Mouse (Mus musculus): Measurements from ENCODE around the gene Gpr68. TPM values are rescaled to one million over a fixed set of nuclear protein-coding genes. Genes with fewer than 3 reads are reported as not detected.

Gpr68 gene
- polyA plus RNA-seq, 1 experiment from 2014 or later, result 2.5 TPM

DNA sequence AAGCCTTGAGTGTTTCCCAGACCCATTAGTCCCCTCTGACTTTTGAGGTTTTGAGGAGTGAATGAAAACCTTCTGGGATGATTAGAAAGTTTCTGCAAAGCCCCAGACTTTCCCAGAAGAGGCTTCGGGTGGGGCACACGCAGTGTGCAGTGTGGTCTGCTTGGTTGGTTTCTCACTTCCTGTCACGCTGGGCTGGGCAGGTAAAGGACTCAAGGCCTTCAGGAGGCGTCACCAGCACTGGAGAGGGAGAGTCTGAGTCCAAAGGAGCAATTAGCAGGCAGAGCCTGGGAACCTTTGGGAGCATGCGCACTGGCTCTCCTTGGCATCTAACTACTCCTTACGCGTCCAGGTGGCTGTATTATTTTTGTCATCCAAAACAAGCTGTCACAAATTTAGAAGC, 50.2 kb downstream of the Gpr68 start:
- WGBS, result 77% methylated on average over 7 of the region's 7 CpGs
- Histone ChIP-seq H3K9me3 (no peaks in the 10 kb centered on the region), H3K4me1 (no peaks in the 10 kb centered on the region), H3K36me3 (no peaks in the 10 kb centered on the region), H3K27ac (no peak overlapping the region), H3K4me3 (no peak overlapping the region), H3K27me3 (ENCODE audit: insufficient read depth, poor library complexity, severe bottlenecking) (no peaks in the 10 kb centered on the region)
- no peak for DNase-seq (ENCODE audit: low spot score)

- H3K27ac ChIP-seq, result no peak overlapping the region
- no peaks in the 10 kb centered on the region for H3K9me3 ChIP-seq
- no peaks in the 10 kb centered on the region for H3K36me3 ChIP-seq
- DNase-seq (ENCODE audit: low spot score), result no peak
- 64% methylated on average over 2 of the region's 2 CpGs for WGBS
- no peaks in the 10 kb centered on the region for H3K4me1 ChIP-seq
- no peak overlapping the region for H3K4me3 ChIP-seq
- no peaks in the 10 kb centered on the region for H3K27me3 ChIP-seq (ENCODE audit: insufficient read depth, poor library complexity, severe bottlenecking)
These were observed 51.7 kb downstream of the Gpr68 start for GRCm38 (mm10) chr12:100856337-100856736.

GRCm38 (mm10) chr12:100852370-100852769, 55.6 kb downstream of the Gpr68 start:
- Histone ChIP-seq H3K36me3 (no peaks in the 10 kb centered on the region), H3K27me3 (ENCODE audit: insufficient read depth, poor library complexity, severe bottlenecking) (peaks cover 14% of the 10 kb centered on the region; the same call in 1 of the 2 replicates), H3K4me1 (no peaks in the 10 kb centered on the region), H3K9me3 (no peaks in the 10 kb centered on the region), H3K27ac (no peak overlapping the region), H3K4me3 (no peak overlapping the region)
- 85% methylated on average over 3 of the region's 3 CpGs for WGBS
- no peak for DNase-seq (ENCODE audit: low spot score)

- Histone ChIP-seq H3K4me3 (no peak overlapping the region), H3K9me3 (no peaks in the 10 kb centered on the region), H3K27ac (no peak overlapping the region), H3K36me3 (no peaks in the 10 kb centered on the region), H3K27me3 (ENCODE audit: insufficient read depth, poor library complexity, severe bottlenecking) (peaks cover 14% of the 10 kb centered on the region; the same call in 1 of the 2 replicates), H3K4me1 (no peaks in the 10 kb centered on the region)
- DNase-seq (ENCODE audit: low spot score), result no peak
- 72% methylated on average over 7 of the region's 7 CpGs for WGBS
These were observed 58.4 kb downstream of the Gpr68 start for GRCm38 (mm10) chr12:100849421-100850138.

DNA sequence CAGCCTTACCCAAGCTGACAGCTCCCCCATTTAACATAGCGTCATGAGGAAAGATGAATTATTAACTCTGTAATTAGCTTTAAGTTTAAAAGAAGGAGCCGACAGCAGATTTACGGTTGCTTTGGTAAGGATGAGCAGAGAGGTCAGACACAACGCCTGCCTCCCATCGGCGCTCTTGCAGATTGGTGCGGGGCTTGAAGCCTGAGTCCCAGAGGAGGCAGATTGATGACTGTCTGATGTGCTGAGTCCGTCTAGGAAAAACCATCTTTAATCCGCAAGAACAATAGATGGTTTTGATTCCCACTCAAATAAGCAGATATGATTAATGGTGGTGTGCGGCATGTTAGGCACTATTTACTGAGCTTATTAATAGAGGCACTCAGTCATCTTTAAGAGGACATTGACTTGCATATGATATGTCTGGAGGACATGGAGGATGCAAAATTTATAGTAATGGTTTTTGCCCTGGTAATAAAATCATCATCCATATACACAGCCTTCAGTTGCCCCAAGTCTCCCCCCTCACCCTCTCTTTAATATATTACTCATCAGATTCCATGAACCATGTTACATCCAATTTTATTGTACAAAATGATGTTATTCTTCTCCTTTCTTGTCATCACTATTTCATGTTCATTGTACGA, 60.4 kb downstream of the Gpr68 start:
- H3K9me3 ChIP-seq, result no peaks in the 10 kb centered on the region
- no peak overlapping the region for H3K27ac ChIP-seq
- peaks cover 14% of the 10 kb centered on the region; the same call in 1 of the 2 replicates for H3K27me3 ChIP-seq (ENCODE audit: insufficient read depth, poor library complexity, severe bottlenecking)
- H3K4me1 ChIP-seq, result no peaks in the 10 kb centered on the region
- peak; percentile 48 for DNase-seq (ENCODE audit: low spot score)
- H3K36me3 ChIP-seq, result no peaks in the 10 kb centered on the region
- WGBS, result 83% methylated on average over 11 of the region's 11 CpGs
- H3K4me3 ChIP-seq, result no peak overlapping the region

DNA sequence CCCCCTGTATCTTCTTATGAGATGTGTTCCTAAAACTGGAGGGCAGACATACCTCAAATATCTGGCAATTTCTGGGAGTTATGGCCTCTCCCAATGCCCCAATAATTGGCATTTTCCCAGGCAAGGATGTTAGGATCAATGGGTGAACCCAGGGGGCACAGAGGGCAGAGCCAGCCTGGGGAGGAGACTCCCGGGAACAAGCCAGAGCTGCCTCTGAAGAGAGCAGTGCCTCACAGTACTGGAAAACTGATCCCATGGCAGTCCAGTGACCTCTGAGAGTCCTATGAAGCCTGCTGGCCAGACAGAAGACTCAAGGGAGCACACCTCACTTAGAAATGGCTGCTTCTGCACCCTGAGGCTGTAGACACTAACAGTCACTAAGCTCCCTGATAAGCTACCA, 61.4 kb downstream of the Gpr68 start:
- Histone ChIP-seq H3K4me3 (no peak overlapping the region), H3K27me3 (ENCODE audit: insufficient read depth, poor library complexity, severe bottlenecking) (peaks cover 14% of the 10 kb centered on the region; the same call in 1 of the 2 replicates), H3K9me3 (no peaks in the 10 kb centered on the region), H3K27ac (no peak overlapping the region), H3K4me1 (no peaks in the 10 kb centered on the region), H3K36me3 (no peaks in the 10 kb centered on the region)
- peak; percentile 53 for DNase-seq (ENCODE audit: low spot score)
- WGBS, result 60% methylated on average over 1 of the region's 1 CpGs

GRCm38 (mm10) chr12:100845829-100846228, 62.2 kb downstream of the Gpr68 start:
- Histone ChIP-seq H3K9me3 (no peaks in the 10 kb centered on the region), H3K27me3 (ENCODE audit: insufficient read depth, poor library complexity, severe bottlenecking) (peaks cover 14% of the 10 kb centered on the region; the same call in 1 of the 2 replicates), H3K27ac (no peak overlapping the region), H3K4me3 (no peak overlapping the region), H3K4me1 (0 out of 2 replicates have a peak, but pooled peaks cover 5% of the 10 kb centered on the region), H3K36me3 (no peaks in the 10 kb centered on the region)
- DNase-seq (ENCODE audit: low spot score), result peak; percentile 20
- 27% methylated on average over 2 of the region's 2 CpGs for WGBS

DNA sequence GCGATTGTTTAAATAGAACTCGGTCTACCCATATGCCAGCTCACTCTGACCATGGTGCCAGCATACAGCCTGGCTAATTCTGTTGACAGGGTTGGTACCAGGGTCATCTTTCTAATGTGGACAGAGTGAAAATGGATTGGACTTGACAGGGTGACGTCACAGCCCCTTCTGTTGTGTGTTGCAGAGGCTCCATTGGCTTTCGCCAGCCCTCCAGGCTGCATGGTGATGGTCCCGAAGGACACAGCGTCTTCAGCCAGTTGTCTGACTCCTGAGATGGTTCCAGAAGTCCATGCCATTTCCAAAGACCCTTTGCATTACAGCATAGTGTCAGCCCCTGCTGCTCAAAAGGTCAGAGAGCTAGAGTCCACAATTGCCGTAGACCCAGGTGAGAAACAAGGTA, 63.5 kb downstream of the Gpr68 start:
- no peaks in the 10 kb centered on the region for H3K9me3 ChIP-seq
- H3K27ac ChIP-seq, result no peak overlapping the region
- peaks cover 10% of the 10 kb centered on the region for H3K4me1 ChIP-seq
- H3K4me3 ChIP-seq, result no peak overlapping the region
- no peaks in the 10 kb centered on the region for H3K36me3 ChIP-seq
- peaks cover 6% of the 10 kb centered on the region; the same call in 1 of the 2 replicates for H3K27me3 ChIP-seq (ENCODE audit: insufficient read depth, poor library complexity, severe bottlenecking)
- peak; percentile 61 for DNase-seq (ENCODE audit: low spot score)
- WGBS, result 78% methylated on average over 7 of the region's 7 CpGs

GRCm38 (mm10) chr12:100843171-100843570, 64.8 kb downstream of the Gpr68 start:
- peak; percentile 51 for DNase-seq (ENCODE audit: low spot score)
- Histone ChIP-seq H3K9me3 (no peaks in the 10 kb centered on the region), H3K36me3 (no peaks in the 10 kb centered on the region), H3K27ac (no peak overlapping the region), H3K4me1 (peaks cover 16% of the 10 kb centered on the region), H3K27me3 (ENCODE audit: insufficient read depth, poor library complexity, severe bottlenecking) (no peaks in the 10 kb centered on the region; the same call in 1 of the 2 replicates), H3K4me3 (no peak overlapping the region)
- WGBS, result 79% methylated on average over 4 of the region's 4 CpGs

- H3K4me1 ChIP-seq, result peaks cover 16% of the 10 kb centered on the region
- H3K9me3 ChIP-seq, result no peaks in the 10 kb centered on the region
- no peak overlapping the region for H3K27ac ChIP-seq
- H3K27me3 ChIP-seq (ENCODE audit: insufficient read depth, poor library complexity, severe bottlenecking), result peaks cover 10% of the 10 kb centered on the region; the same call in 1 of the 2 replicates
- WGBS, result 26% methylated on average over 3 of the region's 3 CpGs
- H3K36me3 ChIP-seq, result no peaks in the 10 kb centered on the region
- peak; percentile 85 for DNase-seq (ENCODE audit: low spot score)
- H3K4me3 ChIP-seq, result no peak overlapping the region
These were observed 66.7 kb downstream of the Gpr68 start for GRCm38 (mm10) chr12:100841211-100841792.

DNA sequence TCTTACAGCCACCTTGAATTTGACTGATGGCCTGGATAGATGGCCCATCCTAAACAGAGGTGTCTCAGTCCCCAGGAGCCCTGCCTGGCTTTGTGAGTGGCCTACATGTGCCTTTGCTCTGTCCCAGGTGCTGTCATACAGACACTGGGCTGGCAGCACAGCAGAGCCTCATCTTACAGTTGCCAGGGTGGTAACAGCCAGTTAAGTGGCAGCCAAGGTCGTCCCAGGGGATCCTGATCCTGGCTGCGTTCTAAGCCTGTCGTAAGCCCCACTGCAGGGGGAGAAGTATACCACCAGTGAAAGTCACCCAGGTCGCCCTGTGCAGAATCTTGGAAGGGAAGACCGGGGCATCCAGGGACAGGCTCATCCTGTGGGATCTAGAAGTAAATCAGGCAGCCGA, 68.1 kb downstream of the Gpr68 start:
- Histone ChIP-seq H3K27me3 (ENCODE audit: insufficient read depth, poor library complexity, severe bottlenecking) (peaks cover 10% of the 10 kb centered on the region; the same call in 1 of the 2 replicates), H3K4me1 (peaks cover 16% of the 10 kb centered on the region), H3K9me3 (no peaks in the 10 kb centered on the region), H3K27ac (no peak overlapping the region), H3K4me3 (no peak overlapping the region), H3K36me3 (no peaks in the 10 kb centered on the region)
- DNase-seq (ENCODE audit: low spot score), result no peak
- WGBS, result 72% methylated on average over 6 of the region's 6 CpGs

- Histone ChIP-seq H3K36me3 (no peaks in the 10 kb centered on the region), H3K27ac (no peak overlapping the region), H3K9me3 (no peaks in the 10 kb centered on the region), H3K4me3 (no peak overlapping the region), H3K4me1 (peaks cover 16% of the 10 kb centered on the region), H3K27me3 (ENCODE audit: insufficient read depth, poor library complexity, severe bottlenecking) (peaks cover 10% of the 10 kb centered on the region; the same call in 1 of the 2 replicates)
- 8% methylated on average over 8 of the region's 8 CpGs for WGBS
- DNase-seq (ENCODE audit: low spot score), result no peak
These were observed 68.9 kb downstream of the Gpr68 start for GRCm38 (mm10) chr12:100839079-100839600.

DNA sequence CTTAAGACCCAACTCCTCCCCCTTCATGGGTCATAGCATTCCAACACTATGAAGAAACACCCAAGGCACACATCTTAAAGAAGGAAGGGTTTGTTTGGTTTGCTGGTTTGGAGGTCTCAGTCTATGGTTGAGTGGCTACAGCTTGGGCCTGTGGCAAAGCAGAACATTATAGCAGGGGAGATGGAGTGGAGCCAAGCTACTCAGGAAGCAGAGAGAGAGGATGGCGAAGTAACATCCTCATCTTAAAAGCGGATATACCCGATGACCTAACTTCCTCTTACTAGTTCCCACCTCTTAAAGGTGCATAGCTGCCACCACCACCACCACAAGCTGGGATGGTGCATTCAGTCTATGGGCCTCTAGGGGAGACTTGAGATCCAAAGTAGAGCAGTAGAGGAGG, 70.8 kb downstream of the Gpr68 start:
- Histone ChIP-seq H3K36me3 (no peaks in the 10 kb centered on the region), H3K27me3 (ENCODE audit: insufficient read depth, poor library complexity, severe bottlenecking) (peaks cover 10% of the 10 kb centered on the region; the same call in 1 of the 2 replicates), H3K9me3 (no peaks in the 10 kb centered on the region), H3K4me1 (peaks cover 16% of the 10 kb centered on the region), H3K27ac (no peak overlapping the region), H3K4me3 (no peak overlapping the region)
- 76% methylated on average over 3 of the region's 3 CpGs for WGBS
- no peak for DNase-seq (ENCODE audit: low spot score)

All from heart, embryonic 10.5 days (tissue).